Mouse (Mus musculus): ENCODE data around the gene Tssk3.

- TF ChIP-seq MAFK (IDR thresholded peaks at IDR 0.05; ENCODE audit: insufficient read depth, low read depth, low read length), result no peak
- no peak for TF ChIP-seq ZC3H11A (IDR thresholded peaks at IDR 0.05; ENCODE audit: borderline replicate concordance, low read depth, low read length)
- TF ChIP-seq CHD2 (IDR thresholded peaks at IDR 0.05; ENCODE audit: low read depth, low read length), result peak; percentile 13; the same call in 1 of the 2 replicates
Measured at GRCm38 (mm10) chr4:129502901-129503444, 12.2 kb upstream of the Tssk3 start.
